Mouse (Mus musculus) left cerebral cortex, adult 2 months (tissue): Measurements from ENCODE around the gene Cyp2ab1. TPM values are rescaled to one million over a fixed set of nuclear protein-coding genes. Genes with fewer than 3 reads are reported as not detected.
"Not testable (repeated sequence)": the region's sequence is repeated elsewhere in the genome, so short reads cannot be mapped to it uniquely, and the experiment has no call there.

Experiments used
- DNase-seq, 2 experiments: peaks; one replicate each; pipeline ENCODE4 v3.0.0; 2021 to 2022; ENCODE audit warnings: low spot score in 2 of 2, mixed read lengths in 1 of 2; ENCODE audit errors: extremely low spot score in 1 of 2
- H3K27ac ChIP-seq: fragments of 200-600 bp; 2 replicates; pipeline ENCODE4 v1.8.1; 2022
- H3K4me3 ChIP-seq: fragments of 200-600 bp; 2 replicates; pipeline ENCODE4 v1.8.1; 2022
- CTCF ChIP-seq: fragments of 200-600 bp; IDR thresholded peaks from 2 replicates; pipeline ENCODE4 v1.8.1; 2022; ENCODE audit warnings: antibody characterized with exemption, mild to moderate bottlenecking, moderate library complexity
- intact Hi-C: fragments of 180-260 bp; cut with DNase I; formaldehyde crosslinking; loops from one replicate; pipeline ENCODE4 v1.15.1; 2025
- long read RNA-seq, 2 experiments: library from polyadenylated mRNA; stranded (forward); transcript quantifications; one replicate each; pipeline ENCODE4 v2.0.0; 2021; ENCODE audit warnings: borderline mapping rate in 2 of 2
- total RNA-seq, 2 experiments: library from RNA; stranded (reverse); gene quantifications; 2 replicates each; pipeline ENCODE4 v1.2.3; 2021

Cyp2ab1 gene
- not detected for total RNA-seq
- long read RNA-seq, experiment 1: 0 reads
- long read RNA-seq, experiment 2: 0 reads

- DNase-seq: no peak
- intact Hi-C loops: no loop called here
- H3K27ac ChIP-seq: no peak within 1 kb of the TSS
- H3K4me3 ChIP-seq: no peak within 1 kb of the TSS
- no peak for TF ChIP-seq CTCF
Observed at GRCm38 (mm10) chr16:20325286-20325685, at the start of gene Cyp2ab1. Cyp2ab1 (minus strand) TSS chr16:20325404.

DNA sequence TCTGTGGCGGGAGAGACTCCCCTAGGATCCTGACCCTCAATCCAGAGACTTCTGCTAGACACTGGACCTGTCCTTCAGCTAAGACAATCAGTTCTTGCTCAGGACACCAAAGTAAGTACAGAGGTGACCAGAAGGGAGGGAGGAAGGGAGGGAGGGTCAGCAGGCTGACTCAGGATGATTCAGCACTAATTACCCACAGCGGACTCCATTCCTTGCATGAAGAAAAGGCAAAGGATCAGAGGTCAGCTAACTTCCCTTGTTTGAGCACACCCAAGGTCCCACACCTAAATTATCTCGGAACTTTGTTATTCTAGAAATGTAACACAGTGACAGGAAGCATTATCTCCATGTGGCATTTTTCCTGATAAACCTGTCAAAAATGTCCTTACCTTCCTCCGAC lies 46.5 kb upstream of the Cyp2ab1 start:
- no peak for DNase-seq
- Histone ChIP-seq H3K27ac (no peak overlapping the region), H3K4me3 (no peak overlapping the region)
- intact Hi-C loops: no loop called here
- no peak for TF ChIP-seq CTCF

DNA sequence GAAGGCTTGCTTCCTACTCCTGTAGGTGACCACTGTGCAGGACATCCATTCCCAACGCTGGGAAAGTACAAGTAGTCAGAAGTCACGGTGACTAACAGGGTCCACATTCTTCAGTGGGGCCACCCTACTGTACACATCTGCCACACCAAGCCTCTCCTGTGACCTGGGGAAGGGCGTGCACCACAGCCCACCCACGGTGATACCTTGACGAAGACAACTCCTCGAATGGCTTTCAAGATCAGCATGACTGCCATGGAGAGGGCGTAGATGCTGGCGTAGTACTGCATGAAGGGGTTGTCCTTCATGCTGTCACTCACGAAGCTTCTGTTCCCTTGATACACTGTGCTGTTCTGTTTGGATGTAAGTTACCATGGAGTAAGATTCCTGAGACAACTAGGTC lies 43.0 kb upstream of the Cyp2ab1 start:
- no peak for TF ChIP-seq CTCF
- Histone ChIP-seq H3K4me3 (no peak overlapping the region), H3K27ac (no peak overlapping the region)
- intact Hi-C loops: no loop called here
- DNase-seq: no peak

GRCm38 (mm10) chr16:20362121-20362520 lies 36.9 kb upstream of the Cyp2ab1 start:
- H3K4me3 ChIP-seq: no peak overlapping the region
- no peak for TF ChIP-seq CTCF
- intact Hi-C loops: no loop called here
- no peak overlapping the region for H3K27ac ChIP-seq
- DNase-seq: no peak

- H3K4me3 ChIP-seq, H3K27ac ChIP-seq, intact Hi-C loops, DNase-seq: not testable (repeated sequence)
Observed at GRCm38 (mm10) chr16:20361496-20361895, 36.3 kb upstream of the Cyp2ab1 start.

DNA sequence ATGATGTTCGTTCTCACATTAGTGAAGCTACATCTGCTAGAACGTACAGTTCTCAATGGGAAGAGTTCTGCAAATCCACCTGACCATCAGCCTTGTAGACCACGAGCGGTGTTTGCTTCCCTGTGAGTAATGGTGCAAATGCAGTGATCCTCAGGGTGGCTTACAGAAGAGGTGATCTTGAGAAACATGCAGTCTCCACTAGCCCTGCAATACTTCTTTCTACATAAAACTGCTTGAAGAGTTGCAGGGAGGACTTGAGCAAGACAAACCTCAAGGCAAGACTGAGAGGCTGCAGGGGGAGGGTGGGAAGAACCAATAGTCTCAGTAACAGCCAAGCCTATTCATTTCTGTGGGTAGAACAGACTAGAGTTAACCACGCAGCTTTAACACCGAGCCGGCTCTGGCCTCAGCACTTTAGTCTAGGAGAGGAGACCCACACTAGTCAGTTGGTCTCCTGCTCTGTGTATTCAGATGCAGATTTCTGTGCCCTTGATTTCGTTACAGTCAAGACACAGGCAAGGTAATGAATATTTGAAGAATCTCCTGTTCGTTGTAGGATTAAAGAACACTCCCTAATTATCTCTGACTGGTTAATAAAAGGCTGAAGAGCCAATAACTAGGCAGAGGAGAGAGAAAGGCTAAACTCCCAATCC lies 34.6 kb upstream of the Cyp2ab1 start:
- Histone ChIP-seq H3K4me3 (no peak overlapping the region), H3K27ac (no peak overlapping the region)
- TF ChIP-seq CTCF: no peak
- no peak for DNase-seq
- intact Hi-C loops: no loop called here

DNA sequence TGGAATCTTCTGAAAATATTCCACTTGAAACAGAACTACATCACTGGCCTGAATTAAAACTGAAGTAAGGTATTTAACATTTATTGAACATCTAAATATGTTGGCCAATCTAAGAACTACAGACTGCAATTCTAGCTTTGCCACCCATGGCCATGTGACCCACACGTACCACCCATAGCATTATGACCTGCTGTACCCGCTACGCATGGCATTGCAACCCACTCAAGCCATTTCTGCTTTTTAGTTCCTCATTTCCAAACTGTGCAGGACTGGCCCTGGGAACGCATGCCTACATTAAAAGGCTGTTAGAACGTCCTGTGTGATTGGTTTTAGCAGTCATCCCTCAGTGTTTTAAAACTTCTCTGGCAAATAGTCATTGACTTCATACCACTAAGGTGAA lies 32.6 kb upstream of the Cyp2ab1 start:
- no peak for TF ChIP-seq CTCF
- intact Hi-C loops: no loop called here
- no peak for DNase-seq
- Histone ChIP-seq H3K27ac (no peak overlapping the region), H3K4me3 (no peak overlapping the region)

DNA sequence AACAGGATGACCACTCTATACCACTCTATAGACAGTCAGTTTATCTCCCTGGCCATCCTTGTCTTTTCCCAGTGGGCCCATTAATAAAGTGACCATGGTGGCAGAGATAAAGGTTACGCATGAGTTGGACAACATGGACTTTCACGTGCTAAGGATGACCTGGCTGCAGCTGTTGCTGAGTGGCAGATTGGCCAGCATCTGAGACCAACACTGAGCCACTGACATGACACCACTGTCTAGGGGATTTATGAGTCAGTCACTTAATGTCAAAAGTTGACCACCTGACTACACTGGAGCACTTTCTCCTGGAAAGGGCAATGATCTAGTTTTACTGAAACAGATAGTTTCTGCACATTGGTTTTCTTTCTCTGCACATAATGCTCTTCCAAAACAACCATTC lies 29.6 kb upstream of the Cyp2ab1 start:
- DNase-seq: no peak
- intact Hi-C loops: no loop called here
- H3K4me3 ChIP-seq: no peak overlapping the region
- no peak for TF ChIP-seq CTCF
- H3K27ac ChIP-seq: no peak overlapping the region

DNA sequence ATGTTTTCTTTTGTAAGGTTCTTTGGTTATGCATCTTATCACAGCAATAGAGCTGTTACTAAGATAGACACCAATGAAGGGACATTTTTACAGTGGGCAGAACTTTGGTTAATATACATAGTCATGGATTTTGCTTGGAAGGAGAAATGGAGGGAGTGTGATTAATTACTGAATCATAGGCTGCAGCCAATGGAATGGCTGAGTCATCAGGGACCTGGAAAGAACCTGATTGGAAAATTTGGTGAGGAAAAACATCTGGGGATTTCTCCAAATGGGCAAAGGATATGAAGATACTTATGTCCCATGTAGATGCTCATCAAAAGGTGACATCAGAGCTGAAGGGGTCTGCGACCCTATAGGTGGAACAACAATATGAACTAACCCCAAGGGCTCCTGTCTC lies 28.8 kb upstream of the Cyp2ab1 start:
- TF ChIP-seq CTCF: no peak
- DNase-seq: no peak
- no peak overlapping the region for H3K27ac ChIP-seq
- intact Hi-C loops: no loop called here
- H3K4me3 ChIP-seq: no peak overlapping the region

- DNase-seq: no peak
- no peak for TF ChIP-seq CTCF
- Histone ChIP-seq H3K4me3 (no peak overlapping the region), H3K27ac (no peak overlapping the region; the same call in 1 of the 2 replicates)
- intact Hi-C loops: no loop called here
Observed at GRCm38 (mm10) chr16:20345464-20345863, 20.3 kb upstream of the Cyp2ab1 start.

GRCm38 (mm10) chr16:20338616-20339015 lies 13.4 kb upstream of the Cyp2ab1 start:
- Histone ChIP-seq H3K4me3 (no peak overlapping the region), H3K27ac (peak overlapping the region; percentile 29; the same call in 1 of the 2 replicates)
- intact Hi-C loops: no loop called here
- TF ChIP-seq CTCF: no peak
- peak; percentile 54 to 55 for DNase-seq

- no peak overlapping the region for H3K4me3 ChIP-seq
- intact Hi-C loops: no loop called here
- DNase-seq: no peak
- TF ChIP-seq CTCF: no peak
- no peak overlapping the region for H3K27ac ChIP-seq
Observed at GRCm38 (mm10) chr16:20334918-20335317, 9.7 kb upstream of the Cyp2ab1 start.

DNA sequence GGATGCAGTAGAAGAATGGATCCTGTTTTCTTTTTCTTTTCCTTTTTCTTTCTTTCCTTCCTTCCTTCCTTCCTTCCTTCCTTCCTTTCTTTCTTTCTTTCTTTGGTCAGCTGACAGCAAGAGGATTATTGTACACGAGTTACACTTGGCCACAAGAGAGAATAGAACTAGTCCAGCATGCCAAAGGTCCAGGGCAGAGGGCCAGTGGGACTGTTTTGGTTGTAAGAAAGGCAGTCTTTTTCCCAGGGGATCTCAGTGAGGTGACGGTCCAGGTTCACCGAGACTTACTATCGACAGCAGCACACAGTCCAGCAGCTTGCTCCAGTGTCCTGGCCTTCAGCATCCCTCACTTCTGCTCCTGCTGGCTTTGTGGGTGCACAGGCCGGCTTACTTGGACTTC lies 3.1 kb upstream of the Cyp2ab1 start:
- Histone ChIP-seq H3K4me3 (no peak overlapping the region), H3K27ac (no peak overlapping the region)
- no peak for DNase-seq
- intact Hi-C loops: no loop called here
- TF ChIP-seq CTCF: no peak
